Mouse (Mus musculus): ENCODE data around the gene Prlhr.

DNA sequence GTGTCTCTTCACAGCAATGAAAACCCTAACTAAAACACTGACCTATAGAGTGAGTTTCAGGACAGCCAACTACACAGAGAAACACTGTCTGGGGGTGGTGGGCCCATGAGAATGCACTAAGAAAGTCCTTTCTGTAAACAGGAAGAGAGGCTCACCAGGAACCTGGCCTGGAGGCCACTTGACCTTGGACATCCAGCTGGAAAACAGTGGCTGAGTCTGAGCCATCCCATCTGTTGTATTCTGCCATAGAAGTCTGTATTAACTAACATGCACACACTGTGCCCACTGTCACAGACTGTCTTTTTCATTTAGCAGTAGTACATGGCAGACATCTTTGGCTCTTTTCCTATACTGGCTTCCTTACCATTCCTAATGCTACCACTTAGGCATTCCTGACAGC, 32.1 kb upstream of the Prlhr start:
- TF ChIP-seq GATA1 (IDR thresholded peaks at IDR 0.05; ENCODE audit: borderline replicate concordance, low read length), result no peak
- no peak for TF ChIP-seq FLI1 (IDR thresholded peaks at IDR 0.05; ENCODE audit: low read length)
